Mouse (Mus musculus): ENCODE results near the gene Ap1g2.

- TF ChIP-seq CTCF (IDR thresholded peaks at IDR 0.05; ENCODE audit: extremely low read depth, insufficient read depth, low read length) (no peak), POLR2A (IDR thresholded peaks at IDR 0.05; ENCODE audit: extremely low read depth, insufficient read depth, low read length) (no peak)
Observed at GRCm38 (mm10) chr14:55065391-55065790, 41.0 kb downstream of the Ap1g2 start.
